Mouse (Mus musculus) heart, adult 18-20 months (tissue): Measurements from ENCODE around the gene Galnt7. TPM values are rescaled to one million over a fixed set of nuclear protein-coding genes. Genes with fewer than 3 reads are reported as not detected.

ENCODE experiments used
- DNase-seq, 2 experiments: peaks; one replicate each; pipeline ENCODE4 v3.0.0; 2021 to 2022; ENCODE audit warnings: mixed read lengths in 1 of 2
- total RNA-seq, 2 experiments: library from RNA; stranded (reverse); gene quantifications; 2 replicates each; pipeline ENCODE4 v1.2.3; 2021

Galnt7 gene
- total RNA-seq, 2 experiments from 2014 or later = 4.9 to 5.6 TPM

DNA sequence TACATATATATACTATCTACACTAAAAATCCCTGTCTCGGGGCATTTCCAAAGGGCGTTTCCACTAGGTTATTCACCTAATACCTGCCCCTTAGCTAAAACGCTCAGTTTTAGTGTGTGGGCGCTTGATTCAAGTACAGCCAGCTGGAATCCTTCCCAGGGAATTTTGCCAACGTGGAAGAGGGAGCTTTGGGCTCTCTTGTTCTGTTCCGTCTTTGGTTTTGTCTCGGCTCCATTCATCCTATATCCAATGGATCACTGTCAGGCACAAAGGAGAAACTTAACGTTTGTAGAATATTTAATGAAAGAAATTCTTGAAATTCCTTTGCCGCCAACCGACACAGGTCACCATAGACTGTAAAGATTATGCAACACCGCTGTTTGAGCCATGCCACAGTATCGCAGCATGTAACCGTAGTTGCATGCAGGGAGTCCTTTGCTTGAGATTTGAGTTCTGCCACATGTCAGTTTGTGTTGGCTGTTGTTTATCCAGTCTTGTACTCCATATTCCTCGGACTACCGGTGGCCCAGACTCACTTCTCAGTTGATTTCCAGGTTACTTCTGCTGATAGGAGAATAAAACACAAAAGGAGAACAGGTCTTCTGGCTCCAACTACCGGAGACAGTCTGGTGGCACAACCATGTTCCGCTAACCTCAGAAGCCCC, 153.9 kb downstream of the Galnt7 start:
- DNase-seq = peak; percentile 58 to 80

- DNase-seq = no peak
These were observed 154.4 kb downstream of the Galnt7 start for GRCm38 (mm10) chr8:57498494-57498846.

DNA sequence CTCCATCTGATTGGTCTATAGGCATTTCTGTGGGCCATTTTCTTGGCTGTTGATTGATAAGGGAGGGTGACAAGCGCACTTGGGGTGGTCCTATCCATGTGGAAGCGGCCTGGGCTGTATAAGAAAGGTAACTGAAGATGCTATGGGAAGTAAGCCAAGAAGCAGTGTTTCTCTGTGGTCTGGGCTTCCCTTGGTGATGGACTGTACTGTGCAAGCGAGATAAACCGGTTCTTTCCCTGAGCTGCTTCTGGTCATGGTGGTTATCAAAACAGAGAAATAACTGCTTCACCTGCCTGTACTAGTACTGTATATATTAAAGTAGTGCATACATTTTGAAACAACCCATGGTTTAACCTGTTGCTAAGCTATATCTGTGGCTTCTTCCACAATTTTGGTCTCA, 161.0 kb downstream of the Galnt7 start:
- no peak for DNase-seq

DNA sequence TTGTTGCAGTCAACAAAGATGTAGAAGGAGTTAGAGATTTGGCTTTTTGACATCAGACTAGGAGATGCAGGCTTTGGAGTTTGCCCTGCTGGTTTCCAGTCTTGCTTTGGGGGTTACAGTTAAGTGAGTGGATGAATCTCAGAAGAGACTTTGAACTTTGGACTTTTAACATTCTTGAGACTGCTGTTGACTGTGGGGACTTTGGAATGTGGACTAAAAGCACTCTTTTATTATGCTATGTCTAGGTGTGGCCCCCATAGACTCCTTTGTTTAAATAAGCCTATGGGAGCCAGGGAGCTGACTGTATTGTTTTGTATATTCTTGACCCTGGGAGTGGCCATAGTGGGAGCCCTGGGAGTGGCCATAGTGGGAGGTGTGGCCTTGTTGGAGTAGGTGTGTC, 162.9 kb downstream of the Galnt7 start:
- DNase-seq = no peak

DNA sequence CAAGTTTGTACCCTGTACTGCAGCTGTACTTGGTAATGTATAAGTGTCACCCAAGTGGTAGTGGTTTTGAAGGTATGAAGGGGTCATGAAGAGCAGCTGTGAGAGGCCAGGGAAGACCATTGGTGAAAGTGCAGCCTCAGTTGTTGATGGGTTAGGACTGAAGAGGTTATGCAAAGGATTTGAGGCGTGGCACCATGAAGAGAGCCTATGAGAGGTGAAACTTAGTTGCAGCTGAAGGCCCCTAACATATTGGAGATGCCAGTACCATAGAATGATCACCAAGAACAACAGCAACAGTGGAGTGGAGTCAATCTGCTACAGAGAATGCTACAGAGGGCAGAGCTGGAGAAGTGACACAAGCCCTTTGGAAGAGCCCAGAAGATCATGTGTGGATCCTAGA, 163.5 kb downstream of the Galnt7 start:
- no peak for DNase-seq

DNA sequence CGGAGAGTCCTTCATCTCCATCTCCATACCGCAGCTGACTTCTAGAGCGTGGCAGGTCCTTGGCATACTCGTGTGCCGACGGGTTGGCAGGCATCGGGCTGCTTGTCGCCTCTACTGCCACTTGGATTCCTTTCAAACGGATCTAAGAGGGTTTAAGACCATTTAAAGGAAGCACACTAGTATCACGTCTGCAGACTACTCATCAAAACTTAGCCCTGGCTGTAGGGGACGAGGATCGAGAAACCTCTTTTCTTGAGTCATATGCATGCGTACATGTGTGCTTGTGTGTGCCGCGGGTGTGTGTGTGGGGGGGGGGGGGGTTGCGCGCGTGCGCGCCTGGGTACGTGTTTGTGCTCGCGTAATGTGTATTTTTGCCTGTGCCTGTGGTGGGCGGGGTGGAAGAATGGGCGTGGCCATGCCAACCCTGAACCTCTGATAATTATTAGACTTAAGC, 164.5 kb downstream of the Galnt7 start:
- DNase-seq = peak; percentile 74 to 77

GRCm38 (mm10) chr8:57487441-57488155, 165.2 kb downstream of the Galnt7 start, which contains the start of gene Sap30:
Gene Sap30 (minus strand): TSS chr8:57487860.
- peak; percentile 99 to 100 for DNase-seq

DNA sequence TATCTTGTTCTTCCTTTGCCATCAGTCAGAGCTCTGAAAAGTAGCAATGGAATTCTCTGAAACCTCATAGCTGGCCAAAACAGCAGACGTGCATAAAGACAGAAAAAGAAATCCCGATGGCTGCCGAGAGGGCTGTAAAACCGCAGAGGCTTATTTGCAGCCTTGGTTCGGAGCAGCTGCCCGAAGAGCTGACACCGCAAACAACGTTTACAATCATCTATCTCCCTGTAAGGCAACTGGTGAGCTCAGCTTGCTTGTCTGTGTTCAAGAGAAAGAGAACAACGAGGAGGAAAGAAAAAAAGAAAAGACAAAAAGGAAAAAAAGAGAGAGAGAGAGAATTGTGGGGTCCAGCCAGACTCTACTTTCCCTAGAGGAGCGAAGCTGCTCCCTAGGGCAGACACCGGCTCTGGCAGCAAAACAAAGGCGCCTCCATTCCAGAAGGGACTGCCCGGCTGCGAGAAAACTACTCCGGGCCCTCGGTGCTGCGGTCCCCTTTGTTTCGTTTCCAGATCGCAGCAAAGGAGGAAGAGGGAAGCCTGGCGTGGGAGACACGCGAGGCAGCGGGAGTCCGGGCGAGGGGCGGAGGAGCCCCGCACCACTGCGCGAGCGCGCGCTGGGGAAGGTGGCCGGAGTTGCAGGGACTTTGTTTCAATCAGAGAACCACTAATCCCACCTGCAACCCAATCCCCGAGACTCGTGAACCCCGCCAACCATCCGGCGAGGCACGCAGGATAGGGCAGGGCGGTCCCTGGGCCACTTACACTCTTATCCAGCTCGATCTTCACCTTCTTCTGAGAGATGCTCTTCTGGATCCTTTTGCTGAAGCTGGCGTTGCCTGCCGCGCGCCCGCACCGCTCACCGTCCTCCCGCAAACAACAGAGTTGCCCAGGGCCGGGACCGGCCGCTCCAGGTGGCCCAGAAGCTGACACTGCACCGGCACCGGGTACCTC, 166.1 kb downstream of the Galnt7 start:
- DNase-seq = peak; percentile 56 to 74

DNA sequence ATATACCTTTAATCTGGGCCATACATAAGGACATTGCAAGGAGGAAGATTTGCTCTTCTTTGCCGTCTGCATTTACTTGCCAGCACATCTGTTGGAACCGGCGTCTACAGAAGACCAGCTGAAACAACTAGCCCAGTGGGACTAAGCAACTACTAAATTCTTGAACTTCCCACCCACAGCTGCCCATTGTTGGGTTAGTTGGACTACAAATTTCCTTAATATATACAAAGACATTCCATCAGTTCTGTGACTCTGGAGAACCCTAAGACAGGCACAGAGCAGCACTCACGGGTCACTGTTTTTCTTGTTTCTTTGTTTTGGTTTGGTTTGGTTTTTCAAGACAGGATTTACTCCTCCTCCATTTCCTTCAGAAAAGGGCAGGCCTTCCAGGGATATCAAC, 172.2 kb downstream of the Galnt7 start:
- DNase-seq = no peak

GRCm38 (mm10) chr8:57479700-57480099, 173.1 kb downstream of the Galnt7 start:
- no peak for DNase-seq

- DNase-seq = no peak
These were observed 174.4 kb downstream of the Galnt7 start for GRCm38 (mm10) chr8:57478406-57478805.

Other genes starting within 250 kb of the Galnt7 start
- not detected for gene Scrg1, start 197.1 kb downstream of the Galnt7 start, total RNA-seq
- 10 to 100 TPM in 1 of 2 experiments, 1 to 10 TPM in 1; 9.6 to 15.4 TPM for gene Sap30, start 165.2 kb downstream of the Galnt7 start, total RNA-seq
- 10 to 100 TPM in 1 of 2 experiments, 1 to 10 TPM in 1; 8.6 to 12.6 TPM for gene Hmgb2, start 141.1 kb downstream of the Galnt7 start, total RNA-seq